Mouse (Mus musculus): Measurements from ENCODE around the gene 6030468B19Rik.

GRCm38 (mm10) chr11:117854241-117854640 lies 56.8 kb downstream of the 6030468B19Rik start:
- TF ChIP-seq NANOG (IDR thresholded peaks at IDR 0.05; ENCODE audit: borderline replicate concordance, low read length) (no peak), CTCF (conservative IDR thresholded peaks at IDR 0.05; ENCODE audit: low read length) (no peak)
